Mouse (Mus musculus) hindbrain, embryonic 10.5 days (tissue): Measurements from ENCODE around the gene Rp9. TPM values are rescaled to one million over a fixed set of nuclear protein-coding genes. Genes with fewer than 3 reads are reported as not detected.

Source experiments
- DNase-seq: peaks from one replicate; pipeline ENCODE4 v3.0.0-alpha.2; 2017; ENCODE audit warnings: low spot score
- H3K27ac ChIP-seq: fragments of 300-500 bp; sonication (generic); 2 replicates; pipeline ENCODE4 v1.5.1; 2016; ENCODE audit warnings: mild to moderate bottlenecking, moderate library complexity
- H3K27me3 ChIP-seq: fragments of 300-500 bp; sonication (generic); 2 replicates; pipeline ENCODE4 v1.6.1; 2016; ENCODE audit warnings: mild to moderate bottlenecking; ENCODE audit not compliant: poor library complexity, insufficient read depth, severe bottlenecking
- H3K36me3 ChIP-seq: fragments of 300-500 bp; sonication (generic); 2 replicates; pipeline ENCODE4 v1.6.1; 2016; ENCODE audit warnings: mild to moderate bottlenecking, moderate library complexity
- H3K4me1 ChIP-seq: fragments of 300-500 bp; sonication (generic); replicated peaks from 2 replicates; pipeline ENCODE4 v1.6.1; 2016; ENCODE audit warnings: mild to moderate bottlenecking
- H3K4me3 ChIP-seq: fragments of 300-500 bp; sonication (generic); 2 replicates; pipeline ENCODE4 v1.5.1; 2016; ENCODE audit warnings: mild to moderate bottlenecking, moderate library complexity
- H3K9me3 ChIP-seq: fragments of 300-500 bp; sonication (generic); 2 replicates; pipeline ENCODE4 v1.6.1; 2016; ENCODE audit warnings: mild to moderate bottlenecking, moderate library complexity
- WGBS: fragments of 180-500 bp; shearing (Covaris S2); methylation state at CpG from one replicate; pipeline ENCODE4 v1.1.7; 2016; 5-methylcytosine and 5-hydroxymethylcytosine counted together
- polyA plus RNA-seq: library from polyadenylated mRNA; unstranded; fragments of >200 nt; fragmentation: Nextera tagmentation; extraction: Ambion mirVana; gene quantifications from 2 replicates; pipeline ENCODE4 v1.2.1, GENCODE M21; 2016

Rp9 gene
- polyA plus RNA-seq, 1 experiment from 2014 or later: 49.1 TPM

GRCm38 (mm10) chr9:22453501-22453924 lies 16.0 kb downstream of the Rp9 start:
- Histone ChIP-seq H3K36me3 (peaks cover 96% of the 10 kb centered on the region), H3K4me3 (no peak overlapping the region), H3K27ac (no peak overlapping the region), H3K4me1 (no peaks in the 10 kb centered on the region), H3K27me3 (no peaks in the 10 kb centered on the region), H3K9me3 (no peaks in the 10 kb centered on the region)
- no peak for DNase-seq
- 98% methylated on average over 10 of the region's 10 CpGs for whole genome bisulfite sequencing

- H3K27ac ChIP-seq: no peak overlapping the region
- H3K27me3 ChIP-seq: no peaks in the 10 kb centered on the region
- H3K9me3 ChIP-seq: no peaks in the 10 kb centered on the region
- no peaks in the 10 kb centered on the region for H3K4me1 ChIP-seq
- whole genome bisulfite sequencing: 87% methylated on average over 10 of the region's 10 CpGs
- no peak overlapping the region for H3K4me3 ChIP-seq
- H3K36me3 ChIP-seq: peaks cover 100% of the 10 kb centered on the region
- DNase-seq: no peak
Observed at GRCm38 (mm10) chr9:22452697-22453096, 16.8 kb downstream of the Rp9 start.

- Histone ChIP-seq H3K27ac (no peak overlapping the region), H3K4me3 (no peak overlapping the region), H3K9me3 (no peaks in the 10 kb centered on the region), H3K27me3 (no peaks in the 10 kb centered on the region), H3K4me1 (no peaks in the 10 kb centered on the region), H3K36me3 (peaks cover 88% of the 10 kb centered on the region)
- WGBS: 94% methylated on average over 6 of the region's 6 CpGs
- no peak for DNase-seq
Observed at GRCm38 (mm10) chr9:22449209-22449608, 20.3 kb downstream of the Rp9 start.

GRCm38 (mm10) chr9:22448420-22448819 lies 21.1 kb downstream of the Rp9 start:
- Histone ChIP-seq H3K27ac (no peak overlapping the region), H3K27me3 (no peaks in the 10 kb centered on the region), H3K36me3 (peaks cover 80% of the 10 kb centered on the region), H3K9me3 (no peaks in the 10 kb centered on the region), H3K4me1 (no peaks in the 10 kb centered on the region), H3K4me3 (no peak overlapping the region)
- 89% methylated on average over 13 of the region's 13 CpGs for WGBS
- DNase-seq: no peak

- Histone ChIP-seq H3K36me3 (peaks cover 68% of the 10 kb centered on the region), H3K4me3 (no peak overlapping the region), H3K9me3 (no peaks in the 10 kb centered on the region), H3K27ac (no peak overlapping the region), H3K4me1 (no peaks in the 10 kb centered on the region), H3K27me3 (no peaks in the 10 kb centered on the region)
- no peak for DNase-seq
- WGBS: 91% methylated on average over 5 of the region's 5 CpGs
Observed at GRCm38 (mm10) chr9:22447213-22447612, 22.3 kb downstream of the Rp9 start.

GRCm38 (mm10) chr9:22445123-22445522 lies 24.4 kb downstream of the Rp9 start:
- Histone ChIP-seq H3K4me3 (no peak overlapping the region), H3K36me3 (peaks cover 59% of the 10 kb centered on the region), H3K27me3 (no peaks in the 10 kb centered on the region), H3K4me1 (no peaks in the 10 kb centered on the region), H3K27ac (no peak overlapping the region), H3K9me3 (0 out of 2 replicates have a peak, but pooled peaks cover 2% of the 10 kb centered on the region)
- WGBS: 90% methylated on average over 1 of the region's 1 CpGs
- no peak for DNase-seq

- WGBS: 93% methylated on average over 10 of the region's 10 CpGs
- no peaks in the 10 kb centered on the region for H3K27me3 ChIP-seq
- no peak for DNase-seq
- H3K4me1 ChIP-seq: no peaks in the 10 kb centered on the region
- H3K27ac ChIP-seq: no peak overlapping the region
- H3K4me3 ChIP-seq: no peak overlapping the region
- H3K36me3 ChIP-seq: peaks cover 39% of the 10 kb centered on the region
- 0 out of 2 replicates have a peak, but pooled peaks cover 2% of the 10 kb centered on the region for H3K9me3 ChIP-seq
Observed at GRCm38 (mm10) chr9:22443157-22443556, 26.4 kb downstream of the Rp9 start.

- no peak for DNase-seq
- WGBS: 65% methylated on average over 1 of the region's 1 CpGs
Observed at GRCm38 (mm10) chr9:22438826-22439225, 30.7 kb downstream of the Rp9 start.

GRCm38 (mm10) chr9:22434101-22434500 lies 35.4 kb downstream of the Rp9 start:
- H3K27ac ChIP-seq: no peak overlapping the region
- no peak overlapping the region for H3K4me3 ChIP-seq
- no peaks in the 10 kb centered on the region for H3K36me3 ChIP-seq
- DNase-seq: no peak
- H3K4me1 ChIP-seq: peaks cover 7% of the 10 kb centered on the region
- 85% methylated on average over 2 of the region's 2 CpGs for WGBS
- no peaks in the 10 kb centered on the region for H3K27me3 ChIP-seq
- H3K9me3 ChIP-seq: no peaks in the 10 kb centered on the region

More at GRCm38 (mm10) chr9:22438826-22439225, 30.7 kb downstream of the Rp9 start:
- H3K9me3 ChIP-seq: 0 out of 2 replicates have a peak, but pooled peaks cover 2% of the 10 kb centered on the region
- peaks cover 11% of the 10 kb centered on the region for H3K36me3 ChIP-seq
- no peaks in the 10 kb centered on the region for H3K27me3 ChIP-seq
- no peak overlapping the region for H3K27ac ChIP-seq
- no peaks in the 10 kb centered on the region for H3K4me1 ChIP-seq
- no peak overlapping the region for H3K4me3 ChIP-seq

- DNase-seq: no peak
- Histone ChIP-seq H3K36me3 (no peaks in the 10 kb centered on the region), H3K9me3 (no peaks in the 10 kb centered on the region), H3K4me3 (no peak overlapping the region), H3K4me1 (peaks cover 16% of the 10 kb centered on the region), H3K27ac (no peak overlapping the region), H3K27me3 (no peaks in the 10 kb centered on the region)
- 85% methylated on average over 2 of the region's 2 CpGs for WGBS
Observed at GRCm38 (mm10) chr9:22433221-22433620, 36.3 kb downstream of the Rp9 start.

- 48% methylated on average over 5 of the region's 5 CpGs for WGBS
Observed at GRCm38 (mm10) chr9:22430315-22430840, 39.2 kb downstream of the Rp9 start.

GRCm38 (mm10) chr9:22429533-22430241 lies 39.9 kb downstream of the Rp9 start:
- H3K4me3 ChIP-seq: no peak overlapping the region
- H3K4me1 ChIP-seq: peaks cover 22% of the 10 kb centered on the region
- H3K27ac ChIP-seq: no peak overlapping the region
- WGBS: 73% methylated on average over 15 of the region's 15 CpGs
- no peak for DNase-seq
- H3K27me3 ChIP-seq: no peaks in the 10 kb centered on the region
- H3K9me3 ChIP-seq: no peaks in the 10 kb centered on the region
- no peaks in the 10 kb centered on the region for H3K36me3 ChIP-seq

More at GRCm38 (mm10) chr9:22430315-22430840, 39.2 kb downstream of the Rp9 start:
- Histone ChIP-seq H3K4me1 (peaks cover 22% of the 10 kb centered on the region), H3K36me3 (no peaks in the 10 kb centered on the region), H3K27me3 (no peaks in the 10 kb centered on the region), H3K9me3 (no peaks in the 10 kb centered on the region), H3K4me3 (no peak overlapping the region), H3K27ac (no peak overlapping the region)
- DNase-seq: no peak

GRCm38 (mm10) chr9:22428666-22429410 lies 40.7 kb downstream of the Rp9 start:
- H3K4me3 ChIP-seq: no peak overlapping the region
- no peak overlapping the region; the same call in 1 of the 2 replicates for H3K27ac ChIP-seq
- H3K4me1 ChIP-seq: peaks cover 22% of the 10 kb centered on the region
- no peaks in the 10 kb centered on the region for H3K27me3 ChIP-seq
- WGBS: 88% methylated on average over 14 of the region's 14 CpGs
- H3K36me3 ChIP-seq: no peaks in the 10 kb centered on the region
- no peaks in the 10 kb centered on the region for H3K9me3 ChIP-seq
- no peak for DNase-seq
